Mouse (Mus musculus) spleen, adult 2 months (tissue): ENCODE results near the gene AC134908.4.

Experiments
- CTCF ChIP-seq: fragments of 200-500 bp; IDR thresholded peaks from 2 replicates; pipeline ENCODE4 v1.5.1; 2011; ENCODE audit warnings: mild to moderate bottlenecking, inconsistent platforms; ENCODE audit not compliant: insufficient read depth, insufficient read length, insufficient replicate concordance; ENCODE audit errors: extremely low read depth
- POLR2A ChIP-seq: fragments of 200-500 bp; IDR thresholded peaks from 2 replicates; pipeline ENCODE4 v1.6.1; 2011; ENCODE audit warnings: low read depth, low read length, inconsistent platforms

GRCm38 (mm10) chr17:25844396-25844901 is 49.0 kb upstream of the AC134908.4 start, which contains the start of gene Rhot2:
- TF ChIP-seq CTCF (peak; percentile 36; the same call in 1 of the 2 replicates), POLR2A (peak; percentile 53; the same call in 1 of the 2 replicates)
